Mouse (Mus musculus): ENCODE results near the gene Agap1.

Agap1 gene

GRCm38 (mm10) chr1:89586991-89587683 is 132.5 kb downstream of the Agap1 start:
- no peaks in the 10 kb centered on the region for H3K36me3 ChIP-seq (ENCODE audit: control insufficient read depth, insufficient read depth, low read length, poor library complexity, severe bottlenecking)
- no peak for DNase-seq (ENCODE audit: low read depth, low spot score)
- no peaks in the 10 kb centered on the region for H3K27me3 ChIP-seq (ENCODE audit: control insufficient read depth, insufficient read depth, low read length, poor library complexity, severe bottlenecking)

DNA sequence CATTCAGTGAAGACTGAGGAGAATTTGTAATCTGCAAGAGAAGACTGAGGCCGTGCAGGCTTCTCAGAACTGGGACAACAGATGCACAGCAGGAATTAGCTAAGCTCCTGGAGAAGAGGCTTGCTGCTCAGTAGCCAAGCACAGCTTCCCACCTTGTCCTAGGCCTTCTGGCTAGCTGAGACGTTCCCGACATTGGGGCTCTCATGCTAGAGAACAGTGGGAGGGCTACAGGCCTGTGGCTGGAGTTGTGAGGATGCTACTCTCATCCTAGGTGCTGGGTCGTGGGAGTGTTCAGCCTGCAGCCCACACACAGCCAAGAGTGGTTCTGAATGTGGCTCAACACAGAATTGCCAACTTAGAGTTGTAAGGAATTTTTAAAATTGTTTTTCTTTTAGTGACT is 133.5 kb downstream of the Agap1 start:
- H3K27me3 ChIP-seq (ENCODE audit: control insufficient read depth, insufficient read depth, low read length, poor library complexity, severe bottlenecking) = no peaks in the 10 kb centered on the region
- H3K36me3 ChIP-seq (ENCODE audit: control insufficient read depth, insufficient read depth, low read length, poor library complexity, severe bottlenecking) = no peaks in the 10 kb centered on the region
- no peak for DNase-seq (ENCODE audit: low read depth, low spot score)

GRCm38 (mm10) chr1:89590994-89591393 is 136.4 kb downstream of the Agap1 start:
- Histone ChIP-seq H3K27me3 (ENCODE audit: control insufficient read depth, insufficient read depth, low read length, poor library complexity, severe bottlenecking) (no peaks in the 10 kb centered on the region; the same call in 1 of the 2 replicates), H3K36me3 (ENCODE audit: control insufficient read depth, insufficient read depth, low read length, poor library complexity, severe bottlenecking) (no peaks in the 10 kb centered on the region)
- DNase-seq (ENCODE audit: low read depth, low spot score) = no peak

- Histone ChIP-seq H3K27me3 (ENCODE audit: control insufficient read depth, insufficient read depth, low read length, poor library complexity, severe bottlenecking) (no peaks in the 10 kb centered on the region; the same call in 1 of the 2 replicates), H3K36me3 (ENCODE audit: control insufficient read depth, insufficient read depth, low read length, poor library complexity, severe bottlenecking) (no peaks in the 10 kb centered on the region)
- DNase-seq (ENCODE audit: low read depth, low spot score) = no peak
Measured at GRCm38 (mm10) chr1:89593219-89593618, 138.6 kb downstream of the Agap1 start.

DNA sequence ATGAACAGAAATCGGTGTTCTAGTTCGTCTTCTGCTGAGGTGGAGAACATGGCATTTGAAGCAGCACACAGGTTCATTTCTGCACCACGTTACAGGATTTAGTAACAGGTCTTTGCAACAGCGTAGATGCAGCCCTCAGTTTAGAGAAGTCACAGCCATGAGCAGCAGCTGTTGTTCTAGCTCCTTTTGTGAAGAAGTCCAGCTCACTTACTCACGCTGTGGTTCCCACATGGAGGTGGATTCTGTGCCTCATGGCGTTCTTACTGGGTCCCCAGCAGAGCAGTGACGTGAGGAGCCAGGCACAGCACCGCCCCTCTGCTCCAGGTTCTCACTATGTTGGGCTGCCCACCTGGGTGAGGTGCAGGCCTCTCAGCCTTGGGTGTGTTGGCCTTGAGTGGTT is 140.4 kb downstream of the Agap1 start:
- H3K36me3 ChIP-seq (ENCODE audit: control insufficient read depth, insufficient read depth, low read length, poor library complexity, severe bottlenecking) = no peaks in the 10 kb centered on the region
- H3K27me3 ChIP-seq (ENCODE audit: control insufficient read depth, insufficient read depth, low read length, poor library complexity, severe bottlenecking) = no peaks in the 10 kb centered on the region; the same call in 1 of the 2 replicates
- DNase-seq (ENCODE audit: low read depth, low spot score) = no peak

DNA sequence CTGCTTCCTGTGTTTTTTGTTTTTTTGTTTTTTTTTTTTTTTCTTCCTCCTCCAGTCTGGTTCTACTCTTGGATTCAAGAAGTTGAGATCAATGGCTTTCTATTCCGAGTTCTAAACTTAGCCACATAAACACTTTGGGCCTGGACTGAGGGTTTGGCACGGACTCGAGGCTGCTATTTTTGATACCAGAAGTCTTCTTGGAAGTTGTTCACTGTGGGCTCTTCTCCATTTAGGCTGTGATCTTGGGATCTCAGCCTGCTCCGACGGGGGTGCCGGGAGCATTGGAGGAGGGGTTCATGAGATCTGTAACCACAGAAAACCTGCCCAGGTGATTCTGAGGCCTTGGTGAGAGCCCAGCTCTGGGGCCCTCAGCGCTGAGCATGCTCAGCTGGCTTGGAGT is 140.8 kb downstream of the Agap1 start:
- H3K36me3 ChIP-seq (ENCODE audit: control insufficient read depth, insufficient read depth, low read length, poor library complexity, severe bottlenecking) = no peaks in the 10 kb centered on the region
- no peak for DNase-seq (ENCODE audit: low read depth, low spot score)
- H3K27me3 ChIP-seq (ENCODE audit: control insufficient read depth, insufficient read depth, low read length, poor library complexity, severe bottlenecking) = no peaks in the 10 kb centered on the region; the same call in 1 of the 2 replicates

DNA sequence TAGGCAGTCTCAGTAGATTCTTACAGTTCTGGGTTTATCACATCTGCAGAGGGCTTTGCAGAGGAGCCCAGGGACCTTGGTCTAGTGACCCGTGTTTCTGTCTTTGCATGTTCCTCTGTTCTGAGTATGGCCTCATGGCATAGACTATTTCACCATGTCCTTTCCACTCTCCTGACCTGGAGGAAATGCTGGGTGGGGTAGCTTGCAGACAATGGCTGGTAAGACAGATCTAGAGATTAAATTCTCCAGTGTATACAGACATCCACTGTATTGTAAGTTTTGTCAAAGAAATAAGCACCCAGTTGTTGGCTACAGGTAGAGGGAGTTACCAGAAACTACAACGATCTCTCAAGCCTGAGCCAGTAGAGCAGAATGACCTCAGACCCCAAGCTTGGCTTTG is 141.6 kb downstream of the Agap1 start:
- H3K36me3 ChIP-seq (ENCODE audit: control insufficient read depth, insufficient read depth, low read length, poor library complexity, severe bottlenecking) = no peaks in the 10 kb centered on the region
- no peak for DNase-seq (ENCODE audit: low read depth, low spot score)
- no peaks in the 10 kb centered on the region; the same call in 1 of the 2 replicates for H3K27me3 ChIP-seq (ENCODE audit: control insufficient read depth, insufficient read depth, low read length, poor library complexity, severe bottlenecking)

DNA sequence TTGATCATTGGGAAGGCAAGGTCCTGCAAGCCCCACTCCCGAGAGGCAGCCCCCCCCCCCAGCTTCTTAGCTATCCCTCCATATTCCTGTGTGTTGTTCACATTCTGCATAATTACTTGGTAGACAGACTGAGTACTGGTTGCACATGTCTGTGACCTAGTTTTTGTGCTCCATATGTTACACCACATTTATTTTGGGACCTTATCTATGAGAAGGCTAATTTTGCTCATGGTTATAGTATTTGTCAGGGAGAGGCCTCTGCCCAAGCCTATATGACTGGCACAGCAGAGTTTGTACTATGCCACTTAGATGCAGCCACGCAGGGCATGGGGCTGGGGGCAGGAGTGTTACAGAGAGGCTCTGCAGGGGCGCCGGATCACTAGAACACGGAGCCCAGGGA is 144.3 kb downstream of the Agap1 start:
- no peak for DNase-seq (ENCODE audit: low read depth, low spot score)
- Histone ChIP-seq H3K27me3 (ENCODE audit: control insufficient read depth, insufficient read depth, low read length, poor library complexity, severe bottlenecking) (no peaks in the 10 kb centered on the region; the same call in 1 of the 2 replicates), H3K36me3 (ENCODE audit: control insufficient read depth, insufficient read depth, low read length, poor library complexity, severe bottlenecking) (no peaks in the 10 kb centered on the region)

GRCm38 (mm10) chr1:89599983-89600741 is 145.6 kb downstream of the Agap1 start:
- DNase-seq (ENCODE audit: low read depth, low spot score) = no peak
- H3K27me3 ChIP-seq (ENCODE audit: control insufficient read depth, insufficient read depth, low read length, poor library complexity, severe bottlenecking) = no peaks in the 10 kb centered on the region; the same call in 1 of the 2 replicates
- H3K36me3 ChIP-seq (ENCODE audit: control insufficient read depth, insufficient read depth, low read length, poor library complexity, severe bottlenecking) = no peaks in the 10 kb centered on the region

- no peaks in the 10 kb centered on the region for H3K27me3 ChIP-seq (ENCODE audit: control insufficient read depth, insufficient read depth, low read length, poor library complexity, severe bottlenecking)
- no peaks in the 10 kb centered on the region for H3K36me3 ChIP-seq (ENCODE audit: control insufficient read depth, insufficient read depth, low read length, poor library complexity, severe bottlenecking)
- no peak for DNase-seq (ENCODE audit: low read depth, low spot score)
Measured at GRCm38 (mm10) chr1:89601349-89601748, 146.7 kb downstream of the Agap1 start.

DNA sequence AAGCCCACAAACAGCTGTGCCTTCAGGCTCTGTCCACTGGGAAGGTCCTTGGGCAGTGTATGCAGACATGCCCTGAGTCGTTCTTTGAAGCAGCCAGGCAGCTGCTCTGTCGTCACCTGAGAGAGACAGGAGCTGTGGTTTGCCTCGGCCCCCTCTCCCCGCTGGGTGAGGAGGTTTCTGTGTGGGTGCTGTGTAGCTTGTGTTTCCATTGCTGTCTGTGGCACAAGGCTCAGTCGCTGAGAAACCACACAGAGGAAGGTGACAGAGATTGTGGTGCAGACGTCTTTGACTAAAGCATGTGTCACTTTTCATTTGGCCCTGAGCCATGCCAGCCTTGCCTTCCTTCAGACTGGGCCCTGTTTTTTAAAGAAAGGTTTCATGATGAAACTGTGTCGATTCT is 148.3 kb downstream of the Agap1 start:
- Histone ChIP-seq H3K36me3 (ENCODE audit: control insufficient read depth, insufficient read depth, low read length, poor library complexity, severe bottlenecking) (no peaks in the 10 kb centered on the region), H3K27me3 (ENCODE audit: control insufficient read depth, insufficient read depth, low read length, poor library complexity, severe bottlenecking) (no peaks in the 10 kb centered on the region)
- DNase-seq (ENCODE audit: low read depth, low spot score) = no peak

GRCm38 (mm10) chr1:89606612-89607011 is 152.0 kb downstream of the Agap1 start:
- H3K36me3 ChIP-seq (ENCODE audit: control insufficient read depth, insufficient read depth, low read length, poor library complexity, severe bottlenecking) = no peaks in the 10 kb centered on the region
- peak; percentile 26 for DNase-seq (ENCODE audit: low read depth, low spot score)
- no peaks in the 10 kb centered on the region for H3K27me3 ChIP-seq (ENCODE audit: control insufficient read depth, insufficient read depth, low read length, poor library complexity, severe bottlenecking)

- Histone ChIP-seq H3K27me3 (ENCODE audit: control insufficient read depth, insufficient read depth, low read length, poor library complexity, severe bottlenecking) (no peaks in the 10 kb centered on the region), H3K36me3 (ENCODE audit: control insufficient read depth, insufficient read depth, low read length, poor library complexity, severe bottlenecking) (no peaks in the 10 kb centered on the region)
- DNase-seq (ENCODE audit: low read depth, low spot score) = no peak
Measured at GRCm38 (mm10) chr1:89608766-89609165, 154.2 kb downstream of the Agap1 start.

DNA sequence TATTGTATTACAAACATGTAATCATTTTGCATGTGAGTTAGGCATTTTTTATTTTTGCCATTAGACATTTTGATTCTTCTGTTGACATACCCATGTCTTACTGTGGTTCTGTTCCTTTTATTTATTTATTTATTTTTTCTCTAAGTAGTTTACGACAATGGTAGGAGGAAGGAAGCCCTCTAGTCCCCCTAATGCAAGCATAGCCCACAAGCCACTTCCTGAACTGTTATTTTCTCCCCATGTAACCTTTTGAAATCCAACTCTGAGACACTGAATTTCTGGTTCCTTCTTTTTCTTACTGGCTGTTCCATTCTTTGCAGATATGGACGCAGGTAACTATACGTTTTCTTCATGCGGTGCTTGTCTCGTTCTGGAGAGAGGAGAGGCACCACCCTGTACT is 155.4 kb downstream of the Agap1 start:
- DNase-seq (ENCODE audit: low read depth, low spot score) = no peak
- H3K27me3 ChIP-seq (ENCODE audit: control insufficient read depth, insufficient read depth, low read length, poor library complexity, severe bottlenecking) = no peaks in the 10 kb centered on the region
- H3K36me3 ChIP-seq (ENCODE audit: control insufficient read depth, insufficient read depth, low read length, poor library complexity, severe bottlenecking) = no peaks in the 10 kb centered on the region

- H3K36me3 ChIP-seq (ENCODE audit: control insufficient read depth, insufficient read depth, low read length, poor library complexity, severe bottlenecking) = no peaks in the 10 kb centered on the region
- H3K27me3 ChIP-seq (ENCODE audit: control insufficient read depth, insufficient read depth, low read length, poor library complexity, severe bottlenecking) = no peaks in the 10 kb centered on the region
- DNase-seq (ENCODE audit: low read depth, low spot score) = no peak
Measured at GRCm38 (mm10) chr1:89611521-89611920, 156.9 kb downstream of the Agap1 start.
